Mouse (Mus musculus): ENCODE measurements around the gene Plscr3. TPM values are rescaled to one million over a fixed set of nuclear protein-coding genes. Genes with fewer than 3 reads are reported as not detected.

Gene Plscr3
- total and polyA plus RNA-seq, 3 experiments = 2.5 to 15.3 (median 2.9) TPM

DNA sequence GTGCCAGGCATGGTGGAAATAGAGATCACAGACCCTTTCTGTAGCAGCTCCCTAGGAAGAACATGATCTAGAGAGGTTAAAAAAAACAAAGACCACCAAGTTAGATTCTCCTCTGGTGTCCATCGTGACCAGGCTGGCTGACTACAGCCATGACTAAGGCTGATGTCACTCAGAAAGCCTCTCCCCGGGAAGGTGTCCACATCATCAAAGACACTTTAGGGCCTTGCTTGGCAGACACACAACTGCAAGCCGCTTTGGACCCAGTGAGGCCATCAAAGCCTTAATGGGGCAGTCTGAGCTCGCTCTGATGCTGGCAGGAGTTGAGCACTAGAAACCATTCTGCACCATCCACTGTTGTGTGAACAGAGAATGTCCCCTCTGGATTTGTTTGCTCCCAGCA, 26.3 kb downstream of the Plscr3 start:
- no peaks in the 10 kb centered on the region for H3K36me3 ChIP-seq (replicated peaks in 1 of 2; ENCODE audit: control insufficient read depth in 1 of 2, insufficient read depth in 1 of 2, low read length in 1 of 2)
- TF ChIP-seq JUND (conservative IDR thresholded peaks at IDR 0.05; ENCODE audit: low read depth, low read length) (no peak), MAX (IDR thresholded peaks at IDR 0.05; ENCODE audit: low read length) (no peak), CTCF (conservative IDR thresholded peaks at IDR 0.05 in 1 of 2, IDR thresholded peaks at IDR 0.05 in 1 of 2; ENCODE audit: low read depth in 2 of 2, low read length in 2 of 2) (no peak), MYC (IDR thresholded peaks at IDR 0.05; ENCODE audit: low read depth, low read length) (no peak), KAT2A (IDR thresholded peaks at IDR 0.05; ENCODE audit: insufficient replicate concordance, low read length) (no peak), SIN3A (IDR thresholded peaks at IDR 0.05; ENCODE audit: low read length) (no peak), ZC3H11A (IDR thresholded peaks at IDR 0.05; ENCODE audit: low read depth, low read length) (no peak), TCF12 (IDR thresholded peaks at IDR 0.05; ENCODE audit: low read depth, low read length) (no peak), NRF1 (IDR thresholded peaks at IDR 0.05; ENCODE audit: low read depth, low read length) (no peak), SMC3 (IDR thresholded peaks at IDR 0.05; ENCODE audit: low read depth, low read length) (no peak)
- in situ Hi-C loops (cut with MboI; ENCODE audit: low pct_ligation_motif_present, low pct_unique_long_range_greater_than_20kb, low sequenced_read_pairs) = no loop called here
- H3K4me2 ChIP-seq (ENCODE audit: insufficient read depth, low read depth, poor library complexity, severe bottlenecking) = no peak overlapping the region
- dilution Hi-C loops (cut with MboI; ENCODE audit: extremely low pct_ligation_motif_present, extremely low pct_unique_long_range_greater_than_20kb, low sequenced_read_pairs) = no loop called here
- no peak overlapping the region for H3K9ac ChIP-seq (ENCODE audit: insufficient read depth, low read depth)
- peaks cover 4 to 51% of the 10 kb centered on the region in 2 experiments for H3K4me1 ChIP-seq (ENCODE audit: control insufficient read depth in 1 of 2, insufficient read depth in 2 of 2)
- peaks cover 6% of the 10 kb centered on the region for H3K27me3 ChIP-seq (replicated peaks)
- no peak for DNase-seq (ENCODE audit: extremely low read depth)
- no peaks in the 10 kb centered on the region for H3K79me2 ChIP-seq (replicated peaks; ENCODE audit: control insufficient read depth, extremely low read depth, insufficient read depth, poor library complexity, severe bottlenecking)
- H3K27ac ChIP-seq (ENCODE audit: insufficient read depth, low read depth) = no peak overlapping the region
- no peak overlapping the region for H3K4me3 ChIP-seq (replicated peaks in 1 of 3; ENCODE audit: low read depth in 2 of 3, low read length in 2 of 3, poor library complexity in 1 of 3)
- H3K9me3 ChIP-seq (replicated peaks; ENCODE audit: low read length) = no peaks in the 10 kb centered on the region

DNA sequence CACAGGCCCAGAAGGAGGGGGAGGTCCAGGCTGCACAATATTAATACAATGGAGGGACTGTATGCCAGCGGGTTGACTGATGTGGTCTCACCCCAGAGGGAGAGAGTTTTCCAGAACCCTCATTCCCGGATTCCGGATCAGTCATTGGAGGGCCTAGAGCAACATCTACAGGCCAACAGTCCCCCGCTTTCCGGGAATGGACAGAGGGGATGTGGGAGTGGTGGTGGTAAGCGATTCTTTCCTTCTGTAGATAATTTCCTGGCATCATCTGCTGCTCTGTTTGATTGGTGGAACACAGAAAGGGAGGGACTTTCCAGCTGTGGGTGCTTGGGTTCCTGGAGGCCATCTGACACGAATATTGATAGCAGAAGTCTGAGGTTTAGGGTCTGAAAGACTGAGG, 30.0 kb downstream of the Plscr3 start:
- H3K9ac ChIP-seq (ENCODE audit: insufficient read depth, low read depth) = peak overlapping the region; percentile 8
- H3K4me3 ChIP-seq (replicated peaks in 1 of 3; ENCODE audit: low read depth in 2 of 3, low read length in 2 of 3, poor library complexity in 1 of 3) = peak overlapping the region in 2 of 3 experiments; percentile 15 to 25
- dilution Hi-C loops (cut with MboI; ENCODE audit: extremely low pct_ligation_motif_present, extremely low pct_unique_long_range_greater_than_20kb, low sequenced_read_pairs) = no loop called here
- H3K36me3 ChIP-seq (replicated peaks in 1 of 2; ENCODE audit: control insufficient read depth in 1 of 2, insufficient read depth in 1 of 2, low read length in 1 of 2) = peaks cover 0 to 14% of the 10 kb centered on the region in 2 experiments
- H3K27ac ChIP-seq (ENCODE audit: insufficient read depth, low read depth) = peak overlapping the region; percentile 23; the same call in 1 of the 2 replicates
- peak overlapping the region; percentile 41 for H3K4me2 ChIP-seq (ENCODE audit: insufficient read depth, low read depth, poor library complexity, severe bottlenecking)
- H3K79me2 ChIP-seq (replicated peaks; ENCODE audit: control insufficient read depth, extremely low read depth, insufficient read depth, poor library complexity, severe bottlenecking) = no peaks in the 10 kb centered on the region
- peak; percentile 81 for DNase-seq (ENCODE audit: extremely low read depth)
- H3K4me1 ChIP-seq (ENCODE audit: control insufficient read depth in 1 of 2, insufficient read depth in 2 of 2) = peaks cover 22 to 76% of the 10 kb centered on the region in 2 experiments
- in situ Hi-C loops (cut with MboI; ENCODE audit: low pct_ligation_motif_present, low pct_unique_long_range_greater_than_20kb, low sequenced_read_pairs) = loop anchor here (5.0 kb wide), 2 partner anchors 74 to 194 kb away; partner anchors contain the start of genes Fgf11 and Senp3
- no peaks in the 10 kb centered on the region for H3K9me3 ChIP-seq (replicated peaks; ENCODE audit: low read length)
- H3K27me3 ChIP-seq (replicated peaks) = no peaks in the 10 kb centered on the region
- TF ChIP-seq HCFC1 (IDR thresholded peaks at IDR 0.05; ENCODE audit: low read depth, low read length) = no peak; the same call in 1 of the 2 replicates
- TF ChIP-seq SMC3 (IDR thresholded peaks at IDR 0.05; ENCODE audit: low read depth, low read length) = no peak
- no peak for TF ChIP-seq UBTF (IDR thresholded peaks at IDR 0.05; ENCODE audit: low read depth, low read length)
- no peak for TF ChIP-seq MAFK (IDR thresholded peaks at IDR 0.05; ENCODE audit: insufficient replicate concordance, low read length)
- no peak for TF ChIP-seq ZMIZ1 (IDR thresholded peaks at IDR 0.05; ENCODE audit: low read depth, low read length)
- TF ChIP-seq POLR2A (IDR thresholded peaks at IDR 0.05; ENCODE audit: low read depth, low read length) = no peak
- no peak; the same call in 1 of the 2 replicates for TF ChIP-seq MAX (IDR thresholded peaks at IDR 0.05; ENCODE audit: low read length)
- no peak; the same call in 1 of the 2 replicates for TF ChIP-seq CHD2 (IDR thresholded peaks at IDR 0.05; ENCODE audit: low read length)
- no peak for TF ChIP-seq USF1 (IDR thresholded peaks at IDR 0.05; ENCODE audit: low read depth, low read length)
- TF ChIP-seq E2F4 (IDR thresholded peaks at IDR 0.05; ENCODE audit: insufficient replicate concordance, low read depth, low read length) = no peak
- TF ChIP-seq IRF4 (IDR thresholded peaks at IDR 0.05; ENCODE audit: low read depth, low read length) = peak; percentile 39; the same call in 1 of the 2 replicates
- no peak for TF ChIP-seq MYC (IDR thresholded peaks at IDR 0.05; ENCODE audit: low read depth, low read length)
- no peak for TF ChIP-seq CTCF (conservative IDR thresholded peaks at IDR 0.05 in 1 of 2, IDR thresholded peaks at IDR 0.05 in 1 of 2; ENCODE audit: low read depth in 2 of 2, low read length in 2 of 2)
- TF ChIP-seq TCF12 (IDR thresholded peaks at IDR 0.05; ENCODE audit: low read depth, low read length) = peak; percentile 35; the same call in 1 of the 2 replicates
- TF ChIP-seq JUN (IDR thresholded peaks at IDR 0.05; ENCODE audit: insufficient read depth, low read depth, low read length) = no peak
